Mouse (Mus musculus): Measurements from ENCODE around the gene Micall2. TPM values are rescaled to one million over a fixed set of nuclear protein-coding genes. Genes with fewer than 3 reads are reported as not detected.

The Micall2 gene
- polyA plus RNA-seq (2012; rRNA removed): 3.7 and 5.0 TPM in 2 replicates

GRCm38 (mm10) chr5:139735677-139736503 is at the start of gene Micall2:
Micall2 (minus strand) TSS chr5:139736336.
- WGBS: 1% methylated on average over 50 of the region's 50 CpGs
- peak; percentile 96 for DNase-seq
- TF ChIP-seq CTCF (IDR thresholded peaks at IDR 0.05; ENCODE audit: insufficient read depth, low read length) (no peak), POLR2A (IDR thresholded peaks at IDR 0.05; ENCODE audit: borderline replicate concordance, extremely low read depth, low read depth, low read length) (no peak; the same call in 1 of the 2 replicates)
- peak within 1 kb of the TSS; percentile 68 for H3K4me3 ChIP-seq (replicated peaks; ENCODE audit: extremely low read depth, low read depth, low read length)
- H3K4me1 ChIP-seq (ENCODE audit: control insufficient read depth, insufficient read depth, low read length): peaks cover 13% of the 10 kb centered on the region

GRCm38 (mm10) chr5:139781406-139781805 is 45.3 kb upstream of the Micall2 start:
- TF ChIP-seq CTCF (IDR thresholded peaks at IDR 0.05; ENCODE audit: insufficient read depth, low read length) (no peak), POLR2A (IDR thresholded peaks at IDR 0.05; ENCODE audit: borderline replicate concordance, extremely low read depth, low read depth, low read length) (no peak)
- 68% methylated on average over 8 of the region's 8 CpGs for WGBS
- H3K4me3 ChIP-seq (replicated peaks; ENCODE audit: extremely low read depth, low read depth, low read length): no peak overlapping the region
- H3K4me1 ChIP-seq (ENCODE audit: control insufficient read depth, insufficient read depth, low read length): no peaks in the 10 kb centered on the region
- no peak for DNase-seq

GRCm38 (mm10) chr5:139776966-139777365 is 40.8 kb upstream of the Micall2 start:
- WGBS: 65% methylated on average over 5 of the region's 5 CpGs
- TF ChIP-seq POLR2A (IDR thresholded peaks at IDR 0.05; ENCODE audit: borderline replicate concordance, extremely low read depth, low read depth, low read length) (no peak), CTCF (IDR thresholded peaks at IDR 0.05; ENCODE audit: insufficient read depth, low read length) (no peak)
- Histone ChIP-seq H3K4me1 (ENCODE audit: control insufficient read depth, insufficient read depth, low read length) (no peaks in the 10 kb centered on the region), H3K4me3 (replicated peaks; ENCODE audit: extremely low read depth, low read depth, low read length) (no peak overlapping the region)
- DNase-seq: no peak

GRCm38 (mm10) chr5:139775216-139775926 is 39.2 kb upstream of the Micall2 start, which contains the start of gene Ints1:
Ints1 (minus strand) TSS chr5:139775674.
- peak; percentile 97 for TF ChIP-seq CTCF (IDR thresholded peaks at IDR 0.05; ENCODE audit: insufficient read depth, low read length)
- TF ChIP-seq POLR2A (IDR thresholded peaks at IDR 0.05; ENCODE audit: borderline replicate concordance, extremely low read depth, low read depth, low read length): peak; percentile 60; the same call in 1 of the 2 replicates
- no peaks in the 10 kb centered on the region for H3K4me1 ChIP-seq (ENCODE audit: control insufficient read depth, insufficient read depth, low read length)
- DNase-seq: peak; percentile 93
- H3K4me3 ChIP-seq (replicated peaks; ENCODE audit: extremely low read depth, low read depth, low read length): peak within 1 kb of the TSS; percentile 71
- under 1% methylated on average over 55 of the region's 55 CpGs for WGBS

- 87% methylated on average over 8 of the region's 8 CpGs for WGBS
- Histone ChIP-seq H3K4me3 (replicated peaks; ENCODE audit: extremely low read depth, low read depth, low read length) (no peak overlapping the region), H3K4me1 (ENCODE audit: control insufficient read depth, insufficient read depth, low read length) (no peaks in the 10 kb centered on the region)
- DNase-seq: no peak
- TF ChIP-seq POLR2A (IDR thresholded peaks at IDR 0.05; ENCODE audit: borderline replicate concordance, extremely low read depth, low read depth, low read length): no peak
- TF ChIP-seq CTCF (IDR thresholded peaks at IDR 0.05; ENCODE audit: insufficient read depth, low read length): no peak
Measured at GRCm38 (mm10) chr5:139768216-139768615, 32.1 kb upstream of the Micall2 start.

GRCm38 (mm10) chr5:139764296-139764695 is 28.2 kb upstream of the Micall2 start:
- WGBS: 74% methylated on average over 11 of the region's 11 CpGs
- TF ChIP-seq POLR2A (IDR thresholded peaks at IDR 0.05; ENCODE audit: borderline replicate concordance, extremely low read depth, low read depth, low read length) (no peak), CTCF (IDR thresholded peaks at IDR 0.05; ENCODE audit: insufficient read depth, low read length) (peak; percentile 64)
- H3K4me1 ChIP-seq (ENCODE audit: control insufficient read depth, insufficient read depth, low read length): no peaks in the 10 kb centered on the region
- DNase-seq: no peak
- H3K4me3 ChIP-seq (replicated peaks; ENCODE audit: extremely low read depth, low read depth, low read length): no peak overlapping the region

GRCm38 (mm10) chr5:139758096-139758495 is 22.0 kb upstream of the Micall2 start:
- H3K4me1 ChIP-seq (ENCODE audit: control insufficient read depth, insufficient read depth, low read length): no peaks in the 10 kb centered on the region
- 86% methylated on average over 16 of the region's 16 CpGs for WGBS
- no peak for DNase-seq
- H3K4me3 ChIP-seq (replicated peaks; ENCODE audit: extremely low read depth, low read depth, low read length): no peak overlapping the region
- TF ChIP-seq CTCF (IDR thresholded peaks at IDR 0.05; ENCODE audit: insufficient read depth, low read length) (no peak), POLR2A (IDR thresholded peaks at IDR 0.05; ENCODE audit: borderline replicate concordance, extremely low read depth, low read depth, low read length) (no peak)

GRCm38 (mm10) chr5:139756586-139756985 is 20.4 kb upstream of the Micall2 start:
- no peak for DNase-seq

GRCm38 (mm10) chr5:139756135-139756534 is 20.0 kb upstream of the Micall2 start:
- DNase-seq: no peak
- Histone ChIP-seq H3K4me3 (replicated peaks; ENCODE audit: extremely low read depth, low read depth, low read length) (no peak overlapping the region), H3K4me1 (ENCODE audit: control insufficient read depth, insufficient read depth, low read length) (no peaks in the 10 kb centered on the region)
- whole genome bisulfite sequencing: 85% methylated on average over 12 of the region's 12 CpGs
- no peak for TF ChIP-seq CTCF (IDR thresholded peaks at IDR 0.05; ENCODE audit: insufficient read depth, low read length)
- TF ChIP-seq POLR2A (IDR thresholded peaks at IDR 0.05; ENCODE audit: borderline replicate concordance, extremely low read depth, low read depth, low read length): no peak

More at GRCm38 (mm10) chr5:139756586-139756985, 20.4 kb upstream of the Micall2 start:
- TF ChIP-seq CTCF (IDR thresholded peaks at IDR 0.05; ENCODE audit: insufficient read depth, low read length): no peak
- no peak for TF ChIP-seq POLR2A (IDR thresholded peaks at IDR 0.05; ENCODE audit: borderline replicate concordance, extremely low read depth, low read depth, low read length)
- Histone ChIP-seq H3K4me1 (ENCODE audit: control insufficient read depth, insufficient read depth, low read length) (no peaks in the 10 kb centered on the region), H3K4me3 (replicated peaks; ENCODE audit: extremely low read depth, low read depth, low read length) (no peak overlapping the region)
- WGBS: 97% methylated on average over 2 of the region's 2 CpGs
